Mouse (Mus musculus) ovary, adult 18-20 months (tissue): ENCODE data around the gene Rps4x.
A peak's percentile ranks its signal among the peaks of the same experiment; 100 is the strongest.
"Not testable (repeated sequence)": the region's sequence is repeated elsewhere in the genome, so short reads cannot be mapped to it uniquely, and the experiment has no call there.

Experiments used
- DNase-seq: peaks from one replicate; pipeline ENCODE4 v3.0.0; 2022; ENCODE audit warnings: low spot score, mixed read lengths

Gene Rps4x

DNA sequence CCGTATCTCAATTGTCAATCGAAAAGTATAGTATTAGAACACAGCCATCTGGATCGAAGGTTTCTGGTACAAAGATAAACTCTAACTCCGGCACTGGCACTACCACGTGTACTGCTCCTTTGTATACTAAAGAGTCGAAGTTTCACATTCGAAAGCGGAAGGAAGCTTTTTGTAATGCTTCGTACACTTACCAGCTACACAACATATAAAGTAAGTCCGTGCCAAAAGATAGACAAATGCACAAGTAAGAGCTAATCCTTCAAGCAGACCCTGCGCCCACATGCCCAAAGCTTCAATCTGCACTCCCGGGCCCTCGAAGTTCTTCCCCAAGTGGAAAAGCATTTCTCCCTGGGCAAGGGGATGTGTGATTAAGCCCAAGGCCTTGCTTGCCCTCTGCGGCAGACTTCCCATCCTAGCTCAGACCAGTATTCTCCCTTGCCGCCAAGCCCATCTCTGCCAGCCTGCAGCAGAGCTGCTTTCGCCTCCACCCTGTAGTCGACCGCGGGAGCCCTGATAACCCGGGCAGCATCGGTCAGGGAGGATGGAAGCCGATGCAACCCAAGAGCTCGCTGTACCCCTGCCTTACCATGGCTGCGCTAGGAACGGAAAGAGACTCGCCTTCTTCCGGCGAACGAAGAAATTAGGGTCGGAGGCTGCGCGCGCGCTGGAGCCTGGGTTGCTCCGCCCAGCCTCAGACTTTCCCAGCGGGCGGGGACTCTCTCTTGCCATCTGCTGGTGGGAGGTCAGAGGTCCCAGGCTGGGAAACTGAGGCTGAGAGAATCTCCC is at the start of gene Rps4x:
Gene Rps4x (minus strand): TSS at position 683 of the 786 bp plus-strand sequence.
- peak; percentile 71 for DNase-seq

DNA sequence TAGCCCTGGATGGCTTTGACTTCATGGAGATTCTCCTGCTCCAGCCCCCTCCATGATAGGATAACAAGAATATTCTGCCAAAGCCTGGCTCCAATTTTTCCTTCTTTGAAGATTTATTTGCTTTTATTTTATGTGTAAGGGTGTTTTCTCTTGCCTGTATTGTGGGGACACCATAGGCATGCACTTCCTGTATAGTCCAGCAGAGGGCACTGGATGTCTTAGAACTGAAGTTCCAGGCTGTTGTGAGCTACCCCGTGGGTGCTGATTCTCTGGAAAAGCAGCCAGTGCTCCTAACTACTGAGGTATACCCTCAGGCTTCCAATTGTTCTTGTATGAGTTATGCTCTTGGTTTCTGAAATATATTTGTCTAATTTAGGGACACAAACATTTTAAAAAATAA is 29.9 kb upstream of the Rps4x start:
- no peak for DNase-seq

DNA sequence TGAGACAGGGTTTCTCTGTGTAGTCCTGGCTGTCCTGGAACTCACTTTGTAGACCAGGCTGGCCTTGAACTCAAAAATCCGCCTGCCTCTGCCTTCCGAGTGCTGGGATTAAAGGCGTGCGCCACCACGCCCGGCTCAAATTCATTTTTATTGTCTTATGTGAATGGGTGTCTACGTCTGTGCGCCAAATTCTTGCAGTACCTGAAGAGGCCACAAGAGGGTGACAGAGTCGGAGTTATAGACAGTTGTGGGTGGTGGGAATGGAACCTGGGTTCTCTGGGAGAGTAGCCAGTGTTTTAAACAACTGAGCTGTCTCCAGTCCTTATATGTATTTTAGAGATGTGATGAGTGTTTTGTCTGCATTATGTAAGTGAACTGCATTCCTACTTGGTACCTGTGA is 26.2 kb upstream of the Rps4x start:
- DNase-seq, result not testable (repeated sequence)

DNA sequence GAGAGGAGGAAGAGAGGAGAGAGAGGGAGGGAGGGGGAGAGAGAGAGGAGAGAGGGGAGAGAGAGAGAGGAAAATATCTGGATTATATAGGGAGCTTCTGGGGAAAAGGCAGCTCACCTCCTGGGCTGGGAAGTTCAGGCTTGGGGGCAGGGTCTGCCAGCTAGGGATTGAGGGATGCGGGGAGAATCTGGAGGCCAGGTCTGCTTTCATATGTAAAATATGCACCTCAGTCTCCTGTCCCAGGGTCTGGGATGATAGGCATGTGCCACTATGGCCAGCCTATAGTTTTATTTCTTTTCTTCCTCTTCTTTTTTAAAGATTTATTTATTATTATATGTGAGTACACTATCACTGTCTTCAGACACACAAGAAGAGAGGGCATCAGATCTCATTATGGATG is 1.6 kb upstream of the Rps4x start:
- DNase-seq, result no peak

DNA sequence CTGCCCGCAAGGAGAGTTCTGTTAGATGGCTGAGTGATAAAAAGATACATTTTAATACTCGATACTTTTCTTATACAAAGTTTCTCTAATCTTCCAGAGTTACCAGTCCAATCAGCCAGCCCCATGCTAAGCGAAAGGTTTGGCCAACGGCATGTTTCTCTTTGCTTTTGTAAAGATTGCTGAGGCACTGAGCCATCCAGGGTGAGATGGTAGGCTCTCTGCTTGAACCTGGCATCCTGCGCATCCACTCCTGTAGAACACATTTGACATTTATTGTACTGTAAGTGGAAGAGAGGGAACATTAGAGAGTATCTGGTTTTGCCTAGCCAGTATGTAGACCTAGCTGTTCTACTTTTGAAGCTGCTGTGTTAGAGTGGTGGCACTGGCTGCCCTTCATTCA is 387 bp upstream of the Rps4x start:
- DNase-seq, result no peak

DNA sequence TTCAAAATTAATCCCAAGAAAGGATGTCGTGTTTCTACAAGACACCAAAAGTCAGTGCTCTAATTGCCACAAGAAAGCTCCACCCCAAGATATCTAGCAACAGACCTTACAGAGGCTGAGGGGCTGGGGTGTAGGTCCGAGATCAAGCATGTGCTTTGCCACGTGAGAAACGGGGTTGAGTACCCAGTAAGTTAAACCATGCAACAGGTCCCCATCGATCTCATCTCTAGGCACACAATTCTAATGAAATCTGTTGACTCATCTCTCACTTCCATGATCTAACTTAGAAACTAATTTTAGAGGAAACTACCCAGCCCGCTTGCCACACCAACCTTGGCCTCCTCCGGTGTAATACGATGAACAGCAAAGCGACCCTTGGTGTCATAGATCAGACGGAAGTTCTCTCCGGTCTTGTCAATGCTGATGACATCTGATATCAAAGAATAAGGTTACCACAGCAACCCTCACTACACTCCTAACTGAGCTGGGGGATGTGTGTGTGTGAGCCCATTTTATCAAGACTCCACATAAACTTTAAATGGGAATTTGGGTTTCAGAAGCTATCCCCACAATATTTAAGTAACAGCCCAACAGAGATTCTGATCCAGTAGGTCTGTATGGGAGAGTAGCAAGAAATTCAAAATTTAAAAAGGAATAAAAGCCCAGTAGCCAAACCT is 2.0 kb downstream of the Rps4x start:
- no peak for DNase-seq

DNA sequence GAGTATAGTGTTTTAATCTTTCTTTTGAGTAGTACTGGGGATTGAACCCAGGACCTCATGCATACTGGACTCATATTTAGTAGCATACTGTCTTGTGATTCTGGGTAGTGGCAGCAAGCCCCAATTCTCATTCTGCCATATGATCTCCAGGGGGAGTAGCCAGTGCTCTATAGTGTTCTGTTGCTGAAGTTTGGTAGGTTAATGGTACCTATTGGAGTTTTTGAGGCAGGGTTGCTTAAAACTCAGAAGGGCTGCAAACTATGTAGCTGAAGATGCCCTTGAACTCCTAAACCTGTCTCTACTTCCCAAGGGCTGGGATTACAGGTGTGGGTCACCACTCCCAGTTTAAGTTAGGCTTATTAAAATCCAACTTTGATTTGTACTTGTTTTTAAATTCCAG is 6.6 kb downstream of the Rps4x start:
- DNase-seq, result no peak

DNA sequence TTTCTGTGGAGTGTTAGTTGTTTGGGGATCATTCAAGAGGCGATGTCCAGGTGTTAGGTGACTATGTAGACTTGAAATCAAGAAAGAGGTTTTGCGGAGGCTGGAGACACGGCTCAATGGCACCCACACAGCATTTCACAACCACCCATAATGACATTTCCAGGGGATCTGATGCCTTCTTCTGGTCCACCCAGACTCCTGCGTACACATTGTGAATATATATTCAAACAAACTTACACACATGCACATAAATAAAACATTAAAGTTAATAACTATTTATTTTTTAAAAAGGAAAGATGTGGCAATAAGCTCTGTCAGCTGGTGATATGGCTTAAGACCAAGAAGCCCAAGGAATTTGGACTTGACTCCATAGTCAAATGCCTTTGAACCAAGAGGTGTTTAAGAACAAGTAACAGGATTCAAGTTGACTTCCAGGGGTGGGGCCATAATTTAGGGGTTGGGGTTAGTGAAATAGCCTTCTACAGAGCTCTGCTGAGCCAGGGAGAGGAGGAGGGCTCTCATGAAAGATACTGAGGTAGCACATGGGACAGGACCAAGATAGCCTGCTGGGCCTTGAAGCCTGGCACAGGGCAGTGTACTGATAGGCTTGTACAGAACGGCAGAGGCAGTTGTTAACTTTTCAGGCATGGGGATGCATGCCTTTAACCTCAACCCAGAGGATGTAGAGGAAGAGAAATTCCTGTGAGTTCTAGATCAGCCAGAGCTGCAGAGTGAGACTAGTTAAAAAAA is 13.5 kb downstream of the Rps4x start:
- no peak for DNase-seq

DNA sequence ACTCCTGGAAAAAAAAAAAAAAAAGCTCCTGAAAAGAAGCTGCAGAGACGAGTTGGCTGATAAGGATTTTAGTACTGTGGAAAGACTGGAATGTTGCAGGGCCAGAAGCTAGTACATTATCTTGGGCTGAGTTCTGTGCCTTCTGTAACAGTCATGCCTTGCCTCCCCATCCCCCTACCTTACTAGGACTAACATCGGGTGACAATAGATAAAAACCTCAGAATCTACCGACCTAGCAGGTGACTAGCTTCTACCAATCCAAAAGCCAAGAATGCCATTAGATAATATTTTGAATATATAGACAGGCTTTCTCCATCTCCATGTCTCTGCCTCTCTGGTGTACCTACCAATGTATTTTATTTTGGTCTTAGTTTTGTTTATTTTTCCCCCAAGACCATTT is 18.3 kb downstream of the Rps4x start:
- DNase-seq, result no peak

DNA sequence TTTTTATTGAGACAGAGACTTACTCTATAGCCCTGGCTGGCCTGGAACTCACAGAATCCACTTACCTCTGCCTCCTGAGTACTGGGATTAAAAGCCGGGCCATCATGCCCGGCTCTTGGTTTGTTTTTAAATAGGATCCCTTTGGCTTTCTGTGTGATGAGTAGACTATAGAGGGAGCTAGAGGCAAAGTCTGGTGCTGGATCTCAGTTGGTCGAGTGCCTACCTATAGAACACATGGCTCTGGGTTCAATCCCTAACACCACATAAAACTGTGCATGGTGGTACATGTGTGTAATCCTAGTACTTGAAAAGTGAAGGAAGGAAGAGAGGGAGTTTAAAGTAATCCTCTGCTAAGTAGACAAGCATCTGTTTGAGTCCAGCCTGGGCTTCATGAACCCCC is 19.1 kb downstream of the Rps4x start:
- DNase-seq, result no peak

DNA sequence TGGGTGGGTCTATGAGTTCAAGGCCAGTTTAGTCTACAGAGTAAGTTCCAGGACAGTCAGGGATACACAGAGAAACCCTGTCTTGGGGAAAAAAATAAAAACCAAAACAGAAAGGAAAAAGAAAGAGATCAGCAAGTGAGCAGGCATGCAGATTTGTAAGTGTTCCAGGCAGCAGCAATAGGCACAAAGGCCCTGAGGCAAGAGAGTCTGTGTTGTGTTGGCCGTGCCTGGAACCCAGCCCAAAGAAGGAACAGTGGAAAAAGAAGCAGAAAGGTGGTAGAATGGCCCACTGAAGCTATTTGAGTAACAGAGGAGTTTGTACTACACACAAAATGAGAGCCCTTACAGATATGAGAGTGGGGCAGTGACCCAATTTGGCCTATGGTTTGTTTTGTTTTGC is 19.5 kb downstream of the Rps4x start:
- DNase-seq, result no peak

DNA sequence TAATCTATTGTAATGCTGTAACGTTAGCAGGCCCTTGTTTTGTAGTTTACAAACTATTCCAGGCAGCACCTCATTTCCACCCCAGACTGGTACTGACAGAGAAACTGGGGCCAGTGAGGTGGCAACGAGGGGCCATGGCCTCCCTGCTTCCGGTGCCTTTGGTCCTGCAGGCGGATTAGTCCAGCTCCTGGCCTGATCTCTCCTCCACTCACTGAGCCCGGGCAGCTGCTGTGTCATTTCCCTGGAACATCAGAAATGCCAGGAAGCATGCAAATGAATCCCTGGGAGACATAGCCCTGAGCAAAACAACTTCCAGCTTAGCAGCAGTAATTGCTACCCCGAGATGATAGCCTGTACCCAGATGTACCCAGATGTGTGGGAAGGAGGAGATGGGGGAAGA is 22.2 kb downstream of the Rps4x start:
- no peak for DNase-seq

DNA sequence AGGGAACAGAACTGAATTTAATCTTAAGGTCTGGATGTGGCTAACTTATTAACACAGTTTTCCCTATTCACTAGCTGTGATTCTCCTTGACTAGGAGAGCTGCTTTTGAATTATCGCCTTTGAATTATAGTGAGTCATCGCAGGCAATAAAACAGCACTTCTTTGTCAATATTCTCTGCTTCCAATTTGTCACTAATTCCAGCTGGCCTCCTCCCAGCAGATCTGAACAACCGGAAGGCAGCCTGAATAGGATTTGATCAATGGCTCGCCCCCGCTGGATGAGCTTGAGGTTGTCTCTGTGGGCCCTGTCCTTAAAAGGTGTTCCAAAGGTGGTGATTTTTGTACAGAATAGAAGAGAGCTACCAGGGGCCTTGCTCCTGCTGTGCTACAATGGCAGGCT is 22.7 kb downstream of the Rps4x start:
- no peak for DNase-seq

DNA sequence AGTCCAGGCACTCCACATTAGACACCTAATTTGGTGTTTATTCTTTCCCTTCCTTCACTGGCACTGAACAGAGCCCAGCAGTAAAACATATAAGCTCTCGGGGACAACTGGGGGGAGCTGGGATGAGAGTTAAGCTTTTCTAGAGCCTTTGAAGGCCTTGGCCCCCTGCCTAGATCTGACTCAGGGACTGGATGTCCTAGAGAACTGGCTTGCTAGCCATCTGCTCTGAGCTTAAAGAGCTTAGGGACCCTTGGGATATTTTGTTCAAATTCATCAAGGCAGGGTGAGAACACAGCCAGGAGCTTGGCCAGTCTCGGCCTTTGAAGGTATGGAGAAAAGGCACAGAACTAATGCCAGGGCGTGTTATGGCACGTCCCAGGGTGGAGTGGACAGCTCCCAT is 25.7 kb downstream of the Rps4x start:
- no peak for DNase-seq

DNA sequence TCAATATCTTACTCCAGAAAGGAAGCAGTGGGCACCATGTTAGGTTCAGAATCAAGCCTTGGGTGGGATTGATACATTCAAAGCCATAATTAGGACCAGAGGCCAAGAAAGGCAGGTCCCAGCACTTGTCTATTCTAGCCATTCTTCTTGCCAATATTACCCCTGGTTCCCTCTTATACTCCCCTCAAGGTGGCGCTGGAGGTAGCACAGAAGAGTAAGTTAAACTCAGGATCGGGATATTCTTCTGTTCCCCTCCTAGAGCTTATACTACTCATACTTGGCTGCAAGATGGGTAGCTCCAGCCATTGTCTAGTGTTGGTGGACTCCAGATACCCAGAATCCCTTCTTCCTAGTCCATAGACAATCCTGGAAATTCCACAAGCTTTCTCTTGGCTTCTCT is 26.1 kb downstream of the Rps4x start:
- no peak for DNase-seq

DNA sequence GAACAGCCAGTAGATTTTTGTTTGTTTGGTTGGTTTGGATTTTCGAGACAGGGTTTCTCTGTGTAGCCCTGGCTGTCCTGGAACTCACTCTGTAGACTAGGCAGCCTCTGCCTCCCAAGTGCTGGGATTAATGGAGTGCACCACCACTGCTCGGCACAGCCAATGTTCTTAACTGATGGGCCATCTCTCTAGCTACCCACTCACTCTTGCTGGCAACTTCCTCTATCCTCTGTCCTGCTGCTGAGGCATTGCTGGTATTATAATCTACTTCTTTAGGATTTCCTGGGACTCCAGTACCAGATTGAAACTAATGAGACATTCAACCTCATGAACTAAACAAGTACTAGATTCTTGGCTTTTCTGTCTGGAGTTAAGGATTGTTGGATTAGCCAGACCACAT is 28.7 kb downstream of the Rps4x start:
- DNase-seq, result no peak

DNA sequence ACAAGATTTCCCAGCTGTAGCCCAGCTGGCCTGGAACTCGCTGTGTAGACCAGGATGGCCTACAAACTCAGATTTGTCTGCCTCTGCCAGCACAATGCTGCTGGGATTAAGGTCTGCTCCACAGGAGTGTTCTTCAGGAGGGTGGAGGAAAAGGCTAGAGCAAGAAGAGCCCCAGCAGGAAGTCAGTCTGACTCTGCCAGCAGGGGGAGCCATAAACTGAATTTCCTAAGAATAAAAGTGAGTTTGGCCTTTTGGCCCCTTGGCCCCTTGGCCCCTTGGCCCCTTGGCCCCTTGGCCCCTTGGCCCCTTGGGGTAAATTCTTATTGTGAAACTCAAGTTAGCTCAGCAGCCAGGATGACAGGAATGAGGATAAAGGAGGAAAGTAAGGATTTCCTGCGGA is 29.4 kb downstream of the Rps4x start:
- no peak for DNase-seq

DNA sequence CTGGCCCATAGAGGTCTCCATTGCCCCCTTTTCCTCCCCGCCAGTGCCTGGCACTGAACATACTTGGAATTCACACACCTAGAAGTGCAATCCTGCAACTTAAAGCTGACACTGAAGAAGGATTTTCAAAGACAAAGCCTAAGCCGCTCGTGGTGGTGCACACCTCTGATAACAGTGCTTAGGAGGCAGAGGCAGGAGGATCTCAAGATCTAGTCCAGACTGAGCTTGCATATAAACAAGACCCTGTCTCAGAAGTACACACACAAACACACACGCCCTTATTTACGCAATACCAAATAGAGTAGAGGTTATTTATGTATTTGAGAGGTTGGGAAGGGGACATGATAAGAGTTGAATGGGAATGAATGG is 31.8 kb downstream of the Rps4x start:
- DNase-seq, result no peak

DNA sequence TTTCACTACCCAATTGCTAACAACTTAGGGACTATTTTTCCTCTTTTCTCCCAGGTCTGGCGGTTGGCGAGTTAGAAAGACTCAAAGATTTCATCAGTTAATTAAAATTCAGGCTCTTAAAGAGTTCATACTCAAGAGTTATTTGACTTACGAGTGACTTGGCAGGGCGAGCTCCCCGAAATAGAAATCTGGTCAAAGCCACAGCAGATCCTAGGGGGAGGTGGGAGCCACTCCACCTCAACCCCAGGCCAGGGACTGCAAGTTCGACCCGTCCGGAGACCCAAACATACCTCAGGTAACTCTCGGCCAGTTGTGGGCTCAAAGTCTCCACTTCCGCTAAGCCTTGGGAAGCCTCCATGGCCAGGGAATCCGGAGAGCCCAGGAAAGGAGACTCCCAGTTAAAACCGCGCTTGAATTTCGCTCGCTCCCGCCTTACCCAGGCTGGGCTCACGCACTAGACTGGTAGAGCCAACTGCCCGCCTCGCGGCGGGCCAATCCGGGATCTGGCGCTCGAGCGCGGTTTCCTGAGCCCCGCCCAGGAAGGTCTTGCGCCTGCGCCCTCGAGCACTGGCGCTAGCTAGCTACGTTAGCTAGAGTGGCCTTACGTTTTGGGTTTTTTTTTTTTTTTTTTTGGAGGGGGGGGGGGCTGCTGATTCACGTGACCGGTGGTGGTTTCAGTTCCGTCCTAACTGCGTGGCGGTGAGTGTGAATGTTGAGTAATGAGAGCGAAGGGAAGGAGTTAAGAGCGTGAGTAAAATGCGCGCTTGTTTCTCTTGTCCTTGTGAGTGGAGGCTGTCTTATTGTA is 32.4 kb downstream of the Rps4x start, which contains the start of gene Ercc6l:
Gene Ercc6l (minus strand): TSS at position 474 of the 805 bp plus-strand sequence.
- peak; percentile 89 for DNase-seq

DNA sequence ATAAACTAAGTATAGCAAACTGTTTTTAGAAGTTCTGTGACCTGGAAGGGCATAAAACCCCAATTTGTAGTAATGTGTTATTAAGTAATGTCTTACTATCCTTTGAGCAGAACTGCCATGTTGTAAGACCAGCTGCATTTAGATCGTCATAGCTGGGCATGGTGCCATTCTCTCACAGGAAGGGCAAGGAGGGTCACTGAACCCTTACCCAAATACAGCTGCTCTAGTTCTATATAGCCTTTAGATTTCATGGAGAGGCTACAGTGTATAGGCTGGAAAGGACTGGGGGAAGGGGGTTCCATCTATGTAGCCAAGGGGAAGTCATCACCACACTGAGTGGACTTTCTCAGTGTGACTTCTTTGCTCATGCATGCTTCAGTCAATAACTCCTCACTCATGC is 48.0 kb downstream of the Rps4x start:
- no peak for DNase-seq
